Mouse (Mus musculus): Measurements from ENCODE around the gene Ubl7.

The Ubl7 gene

GRCm38 (mm10) chr9:57921491-57922060 lies 10.8 kb downstream of the Ubl7 start:
- DNase-seq = no peak

- DNase-seq = no peak
Measured at GRCm38 (mm10) chr9:57922381-57922780, 11.6 kb downstream of the Ubl7 start.

GRCm38 (mm10) chr9:57923046-57923445 lies 12.3 kb downstream of the Ubl7 start:
- no peak for DNase-seq

GRCm38 (mm10) chr9:57931166-57931767 lies 20.5 kb downstream of the Ubl7 start:
- DNase-seq = no peak

GRCm38 (mm10) chr9:57932253-57932652 lies 21.5 kb downstream of the Ubl7 start:
- no peak for DNase-seq

DNA sequence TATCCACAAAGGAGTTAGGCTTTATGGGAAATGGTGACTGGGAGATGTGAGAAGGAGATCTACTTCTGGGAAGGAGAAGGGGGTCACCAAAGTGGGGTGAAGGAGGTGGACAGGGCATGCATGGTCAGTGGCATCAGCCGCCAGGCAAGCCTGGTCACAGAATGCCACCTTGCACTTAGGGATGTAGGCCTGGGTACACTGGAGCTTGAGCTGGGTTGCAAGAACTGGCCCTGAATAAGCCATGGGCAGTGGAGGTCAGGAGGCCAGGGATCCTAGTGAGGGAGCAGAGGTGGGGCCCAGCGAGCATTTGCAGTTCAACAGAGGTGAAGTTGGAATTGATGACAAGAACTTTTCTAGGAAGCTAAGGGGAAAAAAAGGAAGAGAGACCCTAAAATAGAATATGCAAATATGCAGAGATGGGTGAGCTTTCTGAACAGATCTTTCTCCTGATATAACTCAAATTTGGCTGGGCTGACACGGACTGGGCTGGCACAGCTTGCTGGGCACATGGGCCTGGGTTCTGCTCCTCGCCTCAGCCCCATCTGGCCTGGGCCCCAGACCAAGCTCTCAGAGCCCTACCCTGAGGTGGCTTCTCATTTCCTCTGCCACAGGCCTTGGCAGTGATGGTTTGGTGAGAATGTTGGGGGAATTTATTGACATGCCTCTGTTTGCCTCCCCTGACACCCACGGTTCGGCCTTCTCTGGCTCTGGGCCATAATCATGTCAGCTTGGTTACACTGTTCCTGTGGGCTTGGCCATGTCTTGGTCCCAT lies 22.2 kb downstream of the Ubl7 start:
- peak; percentile 81 to 84 for DNase-seq

- peak; percentile 96 to 98 for DNase-seq
Measured at GRCm38 (mm10) chr9:57935683-57936437, 25.1 kb downstream of the Ubl7 start.

GRCm38 (mm10) chr9:57937171-57937570 lies 26.4 kb downstream of the Ubl7 start:
- no peak for DNase-seq

- DNase-seq = peak; percentile 49 to 73
Measured at GRCm38 (mm10) chr9:57937651-57938050, 26.9 kb downstream of the Ubl7 start.

GRCm38 (mm10) chr9:57938225-57939055 lies 27.7 kb downstream of the Ubl7 start:
- DNase-seq = peak; percentile 62 to 65

DNA sequence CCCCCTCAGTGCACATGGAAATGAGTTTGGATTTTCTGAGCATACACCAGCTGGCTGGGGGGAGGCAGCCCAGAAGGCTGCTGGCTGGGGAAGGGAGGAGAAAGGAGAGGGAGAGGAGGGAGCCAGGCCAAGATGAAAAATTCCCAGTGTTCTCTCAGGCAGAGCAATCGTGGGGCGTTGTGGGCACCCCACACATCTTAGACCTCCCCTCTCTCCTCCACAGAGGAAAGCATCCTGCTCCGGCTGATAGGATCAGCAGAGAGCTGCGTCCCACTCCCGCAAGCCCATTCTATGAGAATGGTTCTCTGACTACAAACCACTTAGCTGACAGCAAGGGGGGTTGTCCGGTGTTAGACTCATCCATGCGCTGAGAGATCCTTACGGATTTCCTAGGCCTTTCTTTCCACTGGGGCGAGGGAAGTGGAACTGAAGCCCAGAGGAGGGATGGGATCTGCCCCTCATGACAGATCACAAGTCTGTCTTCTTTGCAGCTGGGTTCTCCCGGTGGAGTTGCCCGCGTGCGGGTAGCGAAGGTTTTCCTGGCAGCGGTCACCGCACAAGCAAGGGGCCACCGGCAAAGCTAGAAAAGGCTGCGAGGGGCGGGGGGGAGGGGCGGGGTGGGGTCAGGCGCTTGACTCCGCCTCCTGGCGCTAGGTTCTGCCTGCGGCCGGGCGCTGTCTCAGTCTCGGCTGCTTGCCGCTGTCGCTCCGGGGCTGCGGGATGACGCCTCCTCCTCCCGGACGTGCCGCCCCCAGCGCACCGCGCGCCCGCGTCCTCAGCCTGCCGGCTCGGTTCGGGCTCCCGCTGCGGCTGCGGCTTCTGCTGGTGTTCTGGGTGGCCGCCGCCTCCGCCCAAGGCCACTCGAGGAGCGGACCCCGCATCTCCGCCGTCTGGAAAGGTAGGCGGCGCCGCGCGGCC lies 28.9 kb downstream of the Ubl7 start, which contains the start of gene Sema7a:
Sema7a (plus strand) TSS at position 682 of the 918 bp plus-strand sequence.
- DNase-seq = peak; percentile 85 to 89

DNA sequence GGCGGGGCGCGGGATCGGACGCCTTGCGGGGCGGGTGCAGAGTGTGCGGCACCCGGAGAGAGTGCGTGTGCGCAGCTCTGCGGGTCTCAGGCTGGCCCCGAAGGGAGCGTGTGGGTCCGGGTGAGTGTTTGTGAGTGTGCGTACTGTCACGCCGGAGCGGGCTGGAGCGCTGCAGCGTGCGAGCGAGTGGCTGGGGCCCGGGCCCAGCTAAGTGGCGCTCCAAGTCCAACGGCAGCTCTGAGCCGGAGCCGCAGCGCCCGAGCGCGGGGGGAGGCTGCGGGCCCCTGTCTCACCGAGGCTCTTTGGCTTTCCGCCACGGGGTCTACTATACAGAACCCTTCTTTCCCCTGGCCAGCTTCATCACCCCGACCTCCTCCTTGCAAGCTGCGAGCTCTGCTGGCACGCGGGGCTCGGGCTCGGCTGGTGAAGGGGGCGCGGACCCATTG lies 29.6 kb downstream of the Ubl7 start:
- peak; percentile 73 to 76 for DNase-seq

GRCm38 (mm10) chr9:57940861-57941638 lies 30.3 kb downstream of the Ubl7 start:
- peak; percentile 54 to 64 for DNase-seq

DNA sequence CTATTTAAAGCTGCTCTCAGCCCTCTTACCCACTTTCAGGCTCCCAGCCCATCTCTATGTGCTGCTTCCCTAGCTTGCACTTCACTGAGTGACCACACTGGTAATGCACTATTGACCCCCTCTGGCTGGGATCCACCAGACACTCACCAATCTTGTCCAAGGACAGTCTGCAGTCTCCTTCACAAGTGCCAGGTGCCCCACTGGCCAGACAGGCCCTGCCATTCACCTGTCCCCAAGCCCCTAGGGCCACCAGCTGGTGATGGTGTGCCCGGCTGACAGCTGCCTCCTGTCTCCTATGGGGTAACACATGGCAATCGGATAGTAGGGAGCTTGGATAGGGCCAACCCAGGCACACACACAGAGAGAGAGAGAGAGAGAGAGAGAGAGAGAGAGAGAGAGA lies 31.3 kb downstream of the Ubl7 start:
- peak; percentile 70 to 80 for DNase-seq

- DNase-seq = peak; percentile 18 to 36
Measured at GRCm38 (mm10) chr9:57943067-57943466, 32.3 kb downstream of the Ubl7 start.

DNA sequence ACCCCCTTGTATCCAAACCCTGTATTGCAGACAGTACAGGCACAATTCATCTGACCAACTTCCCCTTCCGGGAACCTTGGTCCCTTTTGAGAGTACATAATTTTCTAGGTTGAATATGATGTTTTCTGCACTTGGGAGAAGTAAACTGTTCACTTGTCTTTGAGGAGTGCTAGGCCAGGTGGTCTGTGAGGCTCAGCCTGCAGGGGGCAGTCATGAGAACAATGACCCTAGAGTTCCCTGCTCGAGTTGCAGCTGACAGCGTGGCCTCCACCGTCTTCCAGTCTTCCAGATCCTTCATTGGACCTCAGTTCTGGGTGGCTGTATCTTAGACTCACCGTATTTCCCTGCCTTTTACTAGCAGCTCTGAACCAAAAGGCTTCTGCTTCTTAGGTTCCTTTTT lies 33.8 kb downstream of the Ubl7 start:
- DNase-seq = peak; percentile 82 to 87

DNA sequence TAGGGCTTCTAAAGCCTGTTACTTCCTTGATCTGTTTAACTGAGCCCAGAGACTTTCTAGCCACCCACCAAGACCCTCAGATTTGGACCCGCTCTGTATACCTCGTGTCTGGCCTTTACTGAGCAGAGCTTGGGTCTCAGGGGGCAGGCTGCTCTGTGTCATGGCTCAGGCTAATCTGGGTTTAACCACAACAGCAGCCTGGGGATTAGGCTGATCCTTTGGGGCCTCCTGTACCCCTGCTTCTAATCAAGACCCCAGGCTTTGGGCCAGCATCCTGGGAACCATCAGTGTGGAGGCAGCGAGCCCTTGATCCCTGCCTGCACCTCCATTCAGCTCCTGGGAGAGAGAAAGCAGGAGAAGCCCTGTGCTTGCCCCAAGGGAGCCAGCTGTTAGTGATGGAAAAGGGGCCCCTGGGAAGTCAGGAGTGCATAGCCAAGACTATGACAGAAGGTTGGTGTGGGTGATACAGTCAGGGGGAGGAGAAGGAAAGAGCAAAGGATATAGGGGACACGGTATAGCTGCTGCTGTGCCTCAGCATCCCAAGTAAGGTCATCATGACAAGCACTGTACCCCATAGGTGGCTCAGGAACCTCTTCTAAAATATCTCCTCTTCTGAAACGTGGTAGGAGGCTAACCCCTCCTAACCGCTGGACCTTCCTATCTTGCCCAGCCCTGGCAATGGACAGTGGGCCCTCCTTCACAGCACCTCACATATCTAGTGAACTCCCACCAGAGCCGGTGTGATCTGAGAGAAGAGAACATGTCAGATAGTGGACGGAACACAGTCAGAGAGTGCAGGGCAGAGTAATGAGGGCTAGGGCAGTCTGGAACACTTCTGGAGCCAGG lies 35.2 kb downstream of the Ubl7 start:
- peak in 1 of 2 experiments; percentile 17 for DNase-seq

- DNase-seq = peak; percentile 72 to 78
Measured at GRCm38 (mm10) chr9:57947381-57948030, 36.7 kb downstream of the Ubl7 start.

Measured in cerebellum, postnatal 14 days (tissue).